9 mouse cellular contexts compared by ENCODE assay signal in genomic region chr12:108916447-108917042, GRCm38 (mm10). TPM values are rescaled to one million over a fixed set of nuclear protein-coding genes. Genes with fewer than 3 reads are reported as not detected.
A peak's percentile ranks its signal among the peaks of the same experiment; 100 is the strongest.
DNase-seq lines count a peak whose midpoint lies in the region; ATAC-seq and TF ChIP-seq lines count a peak whose summit lies in the region.
"Had no signal": no experiment of that assay in that cellular context is flagged by ENCODE, and none has a peak within 500 bp of the region (broad histone marks: within the 10 kb centered on the region; RNA-seq: fewer than 3 reads in every experiment).

No protein-coding gene starts in this region.

- TF ChIP-seq POLR2A in olfactory bulb, adult 2 months (IDR thresholded peaks at IDR 0.05; ENCODE audit: insufficient read depth, low read depth, low read length): no peak

- no peak overlapping the region for H3K4me2 ChIP-seq in forebrain, embryonic 12.5 days
- H3K4me2 ChIP-seq: heart, embryonic 15.5 days had no signal

- H3K4me1 ChIP-seq in forebrain, embryonic 12.5 days: peaks cover 68% of the 10 kb centered on the region
- H3K4me1 ChIP-seq in olfactory bulb, adult 2 months (ENCODE audit: control insufficient read depth, insufficient read depth, low read length): peaks cover 37% of the 10 kb centered on the region

- WGBS in forebrain, embryonic 12.5 days: 38% methylated on average over 7 of the region's 7 CpGs
- WGBS in olfactory bulb, adult 2 months: 51% methylated on average over 7 of the region's 7 CpGs

- no peak overlapping the region for H3K9ac ChIP-seq in forebrain, embryonic 12.5 days
- H3K9ac ChIP-seq: heart, embryonic 15.5 days had no signal

- no peaks in the 10 kb centered on the region for H3K9me3 ChIP-seq in forebrain, embryonic 12.5 days
- H3K9me3 ChIP-seq: heart, embryonic 15.5 days had no signal

- no peaks in the 10 kb centered on the region for H3K36me3 ChIP-seq in forebrain, embryonic 12.5 days (replicated peaks)
- H3K36me3 ChIP-seq: heart, embryonic 15.5 days had no signal

- ATAC-seq in forebrain, embryonic 12.5 days (ENCODE audit: low FRiP score): peak; percentile 54

- DNase-seq in left cerebral cortex, adult 2 months (ENCODE audit: extremely low spot score in 1 of 2, low spot score in 2 of 2): no peak
- DNase-seq in left cerebral cortex, postnatal 36 days (ENCODE audit: low spot score in 2 of 2): no peak
- peak; percentile 54 to 78 for DNase-seq in layer of hippocampus, postnatal 14 days (ENCODE audit: low spot score in 2 of 2)
- no peak for DNase-seq in lung, postnatal 4 days
- no peak for DNase-seq in MN1 (ENCODE audit: low spot score)
- DNase-seq: thymus, adult 2 months had no signal

- peak overlapping the region; percentile 72 for H3K27ac ChIP-seq in left cerebral cortex, adult 2 months
- 0 out of 2 replicates have a peak overlapping the region, but pooled peaks have one; percentile 59 for H3K27ac ChIP-seq in forebrain, embryonic 12.5 days
- peak overlapping the region; percentile 63 for H3K27ac ChIP-seq in olfactory bulb, adult 2 months (ENCODE audit: insufficient read depth, low read depth, low read length)
- H3K27ac ChIP-seq: heart, embryonic 15.5 days had no signal

- no peak for TF ChIP-seq CTCF in left cerebral cortex, adult 2 months (IDR thresholded peaks at IDR 0.05)
- no peak for TF ChIP-seq CTCF in olfactory bulb, adult 2 months (IDR thresholded peaks at IDR 0.05; ENCODE audit: insufficient read depth, low read depth, low read length)

- intact Hi-C loops in left cerebral cortex, adult 2 months (cut with DNase I): no loop called here
- intact Hi-C loops in left cerebral cortex, postnatal 36 days (cut with DNase I): no loop called here

- H3K27me3 ChIP-seq in forebrain, embryonic 12.5 days: peaks cover 7% of the 10 kb centered on the region; the same call in 1 of the 2 replicates
- H3K27me3 ChIP-seq: heart, embryonic 15.5 days had no signal

- H3K4me3 ChIP-seq in left cerebral cortex, adult 2 months: no peak overlapping the region
- H3K4me3 ChIP-seq in forebrain, embryonic 12.5 days (replicated peaks): no peak overlapping the region
- H3K4me3 ChIP-seq in olfactory bulb, adult 2 months (ENCODE audit: insufficient read depth, low read depth, low read length): no peak overlapping the region
- H3K4me3 ChIP-seq: heart, embryonic 15.5 days had no signal

RNA-seq across cellular contexts. Expression of gene Wars, which starts 22.6 kb away (rescaled TPM):
- 10 to 100 TPM; 84.8 to 86.0 TPM for total RNA-seq in left cerebral cortex, adult 2 months (2021)
- 10 to 100 TPM; 84.2 to 96.1 TPM for total RNA-seq in left cerebral cortex, postnatal 36 days (2021)
- 126 and 130 TPM in 2 replicates for polyA plus RNA-seq in forebrain, embryonic 12.5 days (2016; fragmentation: Nextera tagmentation; extraction: Ambion mirVana)
- total RNA-seq in layer of hippocampus, postnatal 14 days (2021): 10 to 100 TPM; 83.7 to 85.6 TPM
- 429 TPM in 1 of 2 replicates, not detected in the other for polyA plus RNA-seq in olfactory bulb, adult 2 months (2012; ENCODE audit: insufficient read depth, insufficient read length, low replicate concordance, missing spikeins)

RNA-seq across cellular contexts. Expression of gene Wdr25, which starts 23.1 kb away (rescaled TPM):
- total RNA-seq in left cerebral cortex, adult 2 months (2021): 10 to 100 TPM; 10.2 to 13.4 TPM
- total RNA-seq in left cerebral cortex, postnatal 36 days (2021): 10 to 100 TPM in 1 of 2 experiments, 1 to 10 TPM in 1; 8.2 to 11.5 TPM
- polyA plus RNA-seq in forebrain, embryonic 12.5 days (2016; fragmentation: Nextera tagmentation; extraction: Ambion mirVana): 7.2 and 7.6 TPM in 2 replicates
- 10 to 100 TPM in 1 of 2 experiments, 1 to 10 TPM in 1; 6.3 to 10.1 TPM for total RNA-seq in layer of hippocampus, postnatal 14 days (2021)
- polyA plus RNA-seq in olfactory bulb, adult 2 months (2012; ENCODE audit: insufficient read depth, insufficient read length, low replicate concordance, missing spikeins): not detected in 2 replicates

Comparison
In these comparisons a context has a peak if more than half of its experiments do, and no peak if none do; other contexts are left out.
1. DNase-seq: peak in layer of hippocampus, postnatal 14 days (2 of 2); none in left cerebral cortex, adult 2 months (0 of 2), left cerebral cortex, postnatal 36 days (0 of 2), lung, postnatal 4 days (0 of 2) and MN1 (single experiment).
2. Peak in every context shown above with its lines, with median percentiles within 50 percentile points of each other: H3K27ac ChIP-seq.